Mouse (Mus musculus): ENCODE measurements at regions not wholly inside any gene's neighbourhood (a gene's known extent, or its start where the extent isn't known, plus 50 kb on each side); places are given as distances from the start of the nearest gene placed in this dataset.

DNA sequence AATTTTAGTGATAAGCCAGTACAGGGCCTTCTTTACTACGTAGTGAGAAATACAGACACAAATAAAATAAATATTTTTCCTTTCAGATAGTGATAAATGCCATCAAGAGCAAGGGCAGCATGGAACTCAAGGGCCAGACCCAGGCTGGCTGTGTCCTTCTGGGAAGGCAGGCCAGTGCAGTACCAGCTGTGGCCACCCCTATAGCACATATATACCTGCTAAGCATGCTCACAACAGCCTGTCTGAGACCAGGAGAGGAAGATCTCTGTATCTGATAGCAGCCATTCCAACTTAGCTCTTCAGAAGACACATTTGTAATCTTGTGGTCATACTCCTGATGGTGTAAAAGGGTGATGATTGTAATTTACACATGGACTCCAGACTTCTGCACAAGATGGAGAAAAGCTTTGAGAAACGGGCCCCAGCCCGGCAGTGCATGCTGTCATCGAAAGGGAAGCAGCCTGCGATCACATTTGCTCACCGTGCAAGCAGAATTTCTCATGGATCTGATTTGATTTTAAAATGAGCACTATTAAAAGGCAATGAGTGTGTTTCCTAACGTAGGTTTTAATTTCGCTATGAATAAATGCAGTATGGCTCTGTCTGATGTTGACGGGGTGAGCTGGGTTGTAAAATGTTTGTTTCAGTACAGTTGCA, 335.6 kb downstream of the Tmem38b start:
- Histone ChIP-seq H3K4me2 (replicated peaks; ENCODE audit: low read depth, low read length) (no peak overlapping the region), H3K4me3 (ENCODE audit: low read depth, low read length) (no peak overlapping the region), H3K9me3 (ENCODE audit: control insufficient read depth, low read depth, low read length) (no peaks in the 10 kb centered on the region), H3K4me1 (ENCODE audit: control insufficient read depth, insufficient read depth, low read length) (no peaks in the 10 kb centered on the region), H3K36me3 (ENCODE audit: control insufficient read depth, insufficient read depth, low read length) (no peaks in the 10 kb centered on the region), H3K27me3 (ENCODE audit: control insufficient read depth, insufficient read depth, low read length) (no peaks in the 10 kb centered on the region), H3K9ac (replicated peaks; ENCODE audit: low read depth, low read length) (no peak overlapping the region), H3K27ac (ENCODE audit: low read length) (no peak overlapping the region)
- 92% methylated on average over 9 of the region's 9 CpGs for WGBS
- ATAC-seq (ENCODE audit: insufficient number of reproducible peaks, insufficient read depth, low FRiP score, low read depth): no peak

DNA sequence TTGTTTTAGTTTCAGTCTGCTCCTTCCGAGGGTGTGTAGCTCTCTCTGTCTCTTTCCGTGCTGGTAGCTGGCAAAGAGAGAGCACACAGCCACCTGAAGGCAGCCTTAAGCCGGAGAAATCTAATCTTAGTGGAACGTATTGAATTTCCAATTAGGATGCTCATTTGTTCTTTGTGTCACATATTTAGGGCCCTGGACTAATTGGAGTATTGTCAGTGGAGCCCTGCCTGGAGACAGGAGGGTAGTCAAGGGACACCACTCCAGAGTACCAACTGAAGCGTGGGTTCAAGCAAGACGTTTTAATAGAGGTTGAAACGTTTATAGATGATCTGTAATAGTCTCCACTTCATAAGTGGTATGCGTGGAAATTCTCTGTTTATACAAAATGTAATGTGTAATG, 336.5 kb downstream of the Tmem38b start:
- H3K4me3 ChIP-seq (ENCODE audit: low read depth, low read length): no peak overlapping the region
- H3K4me2 ChIP-seq (replicated peaks; ENCODE audit: low read depth, low read length): no peak overlapping the region
- H3K27me3 ChIP-seq (ENCODE audit: control insufficient read depth, insufficient read depth, low read length): no peaks in the 10 kb centered on the region
- no peaks in the 10 kb centered on the region for H3K4me1 ChIP-seq (ENCODE audit: control insufficient read depth, insufficient read depth, low read length)
- WGBS: 65% methylated on average over 8 of the region's 8 CpGs
- no peaks in the 10 kb centered on the region for H3K36me3 ChIP-seq (ENCODE audit: control insufficient read depth, insufficient read depth, low read length)
- H3K9ac ChIP-seq (replicated peaks; ENCODE audit: low read depth, low read length): no peak overlapping the region
- H3K9me3 ChIP-seq (ENCODE audit: control insufficient read depth, low read depth, low read length): no peaks in the 10 kb centered on the region
- no peak overlapping the region for H3K27ac ChIP-seq (ENCODE audit: low read length)
- no peak for ATAC-seq (ENCODE audit: insufficient number of reproducible peaks, insufficient read depth, low FRiP score, low read depth)

DNA sequence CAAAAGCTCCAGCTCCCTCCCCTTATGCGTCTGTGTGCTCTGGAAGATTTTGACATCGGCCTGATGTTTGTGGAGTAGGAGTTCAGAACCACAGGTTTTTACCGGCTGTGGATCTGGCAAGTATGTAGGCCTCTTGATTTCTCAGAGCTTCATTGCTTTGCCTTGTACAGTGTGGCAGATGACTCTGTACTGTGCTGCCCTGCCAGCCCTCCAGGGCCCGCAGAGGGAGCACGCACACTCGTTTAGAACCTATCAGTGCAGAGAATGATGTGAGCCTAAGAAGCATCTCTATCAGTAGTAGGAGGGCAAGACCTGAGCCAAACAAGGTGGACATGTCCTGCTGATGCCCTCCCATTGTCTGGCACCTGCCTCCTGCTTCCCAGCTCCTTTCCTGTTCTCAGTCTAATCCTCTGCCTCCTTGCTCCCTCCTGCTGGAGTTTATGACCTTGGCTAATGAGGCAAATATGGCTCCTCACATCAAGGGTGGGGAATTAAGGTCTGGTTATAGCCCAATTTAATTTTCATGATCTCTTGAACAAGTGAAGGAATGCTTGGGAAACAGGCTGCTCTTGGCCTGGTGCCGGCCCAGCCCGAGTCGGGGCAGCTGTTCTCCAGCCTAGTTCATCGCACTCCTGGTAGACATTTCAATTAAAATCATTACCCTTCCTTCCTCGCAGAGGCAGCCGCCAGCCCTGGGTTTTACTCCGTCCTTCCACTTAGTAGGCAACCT, 344.5 kb downstream of the Tmem38b start:
- Histone ChIP-seq H3K9me3 (ENCODE audit: control insufficient read depth, low read depth, low read length) (no peaks in the 10 kb centered on the region), H3K27ac (ENCODE audit: low read length) (no peak overlapping the region), H3K27me3 (ENCODE audit: control insufficient read depth, insufficient read depth, low read length) (no peaks in the 10 kb centered on the region), H3K9ac (replicated peaks; ENCODE audit: low read depth, low read length) (no peak overlapping the region), H3K4me1 (ENCODE audit: control insufficient read depth, insufficient read depth, low read length) (no peaks in the 10 kb centered on the region), H3K4me2 (replicated peaks; ENCODE audit: low read depth, low read length) (no peak overlapping the region), H3K4me3 (ENCODE audit: low read depth, low read length) (no peak overlapping the region), H3K36me3 (ENCODE audit: control insufficient read depth, insufficient read depth, low read length) (no peaks in the 10 kb centered on the region)
- ATAC-seq (ENCODE audit: insufficient number of reproducible peaks, insufficient read depth, low FRiP score, low read depth): no peak
- 84% methylated on average over 13 of the region's 13 CpGs for WGBS

DNA sequence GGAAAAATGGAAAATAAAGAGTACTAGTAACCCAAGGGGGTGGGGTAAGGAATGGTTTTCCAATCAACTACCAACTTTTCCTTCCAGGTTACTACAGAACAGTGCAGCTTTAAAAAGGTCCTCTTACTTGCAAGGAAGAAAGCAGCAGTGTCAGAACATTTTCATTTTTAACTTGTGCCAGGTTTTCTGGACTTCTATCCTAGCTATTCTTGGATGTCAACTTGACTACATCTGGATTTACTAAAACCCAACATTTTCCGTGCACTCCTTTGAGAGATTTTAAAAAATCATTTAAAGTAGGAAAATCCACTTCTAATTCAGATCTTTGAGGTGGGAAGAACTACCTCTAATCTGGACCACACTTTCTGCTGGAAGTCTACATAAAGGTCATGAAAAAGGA, 358.4 kb downstream of the Tmem38b start:
- H3K4me3 ChIP-seq (ENCODE audit: low read depth, low read length): no peak overlapping the region
- no peaks in the 10 kb centered on the region for H3K4me1 ChIP-seq (ENCODE audit: control insufficient read depth, insufficient read depth, low read length)
- ATAC-seq (ENCODE audit: insufficient number of reproducible peaks, insufficient read depth, low FRiP score, low read depth): no peak
- no peak overlapping the region for H3K9ac ChIP-seq (replicated peaks; ENCODE audit: low read depth, low read length)
- H3K27me3 ChIP-seq (ENCODE audit: control insufficient read depth, insufficient read depth, low read length): no peaks in the 10 kb centered on the region
- no peaks in the 10 kb centered on the region for H3K36me3 ChIP-seq (ENCODE audit: control insufficient read depth, insufficient read depth, low read length)
- no peak overlapping the region for H3K4me2 ChIP-seq (replicated peaks; ENCODE audit: low read depth, low read length)
- H3K9me3 ChIP-seq (ENCODE audit: control insufficient read depth, low read depth, low read length): no peaks in the 10 kb centered on the region
- 76% methylated on average over 1 of the region's 1 CpGs for WGBS
- H3K27ac ChIP-seq (ENCODE audit: low read length): no peak overlapping the region

DNA sequence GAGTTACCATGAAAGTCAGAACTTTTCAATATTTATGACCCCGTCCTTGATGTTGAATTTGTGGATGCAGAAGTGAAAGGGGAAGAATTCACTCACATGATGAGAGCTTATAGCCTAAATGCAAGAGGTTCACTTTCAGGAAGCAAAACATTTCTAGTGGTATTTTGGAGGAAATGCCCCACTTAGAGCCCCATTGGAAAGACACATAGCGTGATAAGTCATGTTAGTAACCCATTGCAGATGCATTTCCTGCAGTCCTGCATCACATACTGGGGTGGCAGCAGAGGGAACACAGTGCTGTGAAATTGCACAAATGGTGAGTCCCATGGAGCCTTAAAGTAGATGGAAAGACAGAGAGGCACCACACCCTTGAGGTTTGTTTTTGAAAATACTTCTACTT, 369.9 kb downstream of the Tmem38b start:
- 91% methylated on average over 2 of the region's 2 CpGs for WGBS
- H3K27ac ChIP-seq (ENCODE audit: low read length): no peak overlapping the region
- no peaks in the 10 kb centered on the region for H3K9me3 ChIP-seq (ENCODE audit: control insufficient read depth, low read depth, low read length)
- ATAC-seq (ENCODE audit: insufficient number of reproducible peaks, insufficient read depth, low FRiP score, low read depth): no peak
- H3K4me2 ChIP-seq (replicated peaks; ENCODE audit: low read depth, low read length): no peak overlapping the region
- H3K4me1 ChIP-seq (ENCODE audit: control insufficient read depth, insufficient read depth, low read length): no peaks in the 10 kb centered on the region
- H3K36me3 ChIP-seq (ENCODE audit: control insufficient read depth, insufficient read depth, low read length): no peaks in the 10 kb centered on the region
- H3K27me3 ChIP-seq (ENCODE audit: control insufficient read depth, insufficient read depth, low read length): no peaks in the 10 kb centered on the region
- H3K4me3 ChIP-seq (ENCODE audit: low read depth, low read length): no peak overlapping the region
- no peak overlapping the region for H3K9ac ChIP-seq (replicated peaks; ENCODE audit: low read depth, low read length)

DNA sequence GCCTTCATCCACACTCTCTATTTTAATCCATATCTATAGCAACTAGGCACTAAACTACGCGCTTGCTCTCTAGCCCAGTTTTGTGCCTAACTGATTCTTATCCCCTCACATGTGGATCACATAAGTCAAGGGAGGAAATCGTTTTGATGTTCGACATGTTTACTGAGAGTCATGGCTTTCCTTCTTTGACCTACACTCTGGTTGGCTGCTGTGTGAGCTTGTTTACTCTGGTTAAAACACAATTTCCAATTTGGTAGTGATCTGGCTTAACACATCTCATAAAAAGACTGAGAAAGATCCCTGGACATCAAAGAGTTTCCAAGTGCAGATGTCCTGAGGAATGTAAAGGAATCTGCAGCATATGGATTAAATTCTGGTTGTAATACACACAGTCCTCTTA, 376.6 kb downstream of the Tmem38b start:
- WGBS: 37% methylated on average over 4 of the region's 4 CpGs
- ATAC-seq (ENCODE audit: insufficient number of reproducible peaks, insufficient read depth, low FRiP score, low read depth): no peak

DNA sequence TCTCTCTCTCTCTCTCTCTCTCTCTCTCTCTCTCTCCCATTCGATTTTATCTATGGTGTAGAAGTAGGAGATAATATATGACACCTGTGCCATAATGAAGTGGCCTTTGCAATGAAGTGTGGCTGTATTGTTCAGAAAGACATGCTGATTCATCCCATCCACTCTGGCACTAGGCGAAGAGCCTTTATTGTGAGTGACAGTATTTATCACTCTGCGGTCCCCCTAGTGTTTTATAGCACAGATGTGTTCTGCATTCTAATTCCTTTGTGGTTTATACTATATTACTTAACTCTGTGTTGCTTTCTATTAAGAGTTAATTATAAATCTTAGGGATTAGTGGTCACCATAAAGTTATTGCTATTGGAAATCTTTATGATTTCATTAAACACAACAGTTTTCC, 398.7 kb downstream of the Tmem38b start:
- Histone ChIP-seq H3K9ac (replicated peaks; ENCODE audit: low read depth, low read length) (no peak overlapping the region), H3K27me3 (ENCODE audit: control insufficient read depth, insufficient read depth, low read length) (no peaks in the 10 kb centered on the region), H3K4me3 (ENCODE audit: low read depth, low read length) (no peak overlapping the region), H3K36me3 (ENCODE audit: control insufficient read depth, insufficient read depth, low read length) (no peaks in the 10 kb centered on the region), H3K4me1 (ENCODE audit: control insufficient read depth, insufficient read depth, low read length) (no peaks in the 10 kb centered on the region), H3K9me3 (ENCODE audit: control insufficient read depth, low read depth, low read length) (no peaks in the 10 kb centered on the region), H3K4me2 (replicated peaks; ENCODE audit: low read depth, low read length) (no peak overlapping the region), H3K27ac (ENCODE audit: low read length) (no peak overlapping the region)
- 82% methylated on average over 3 of the region's 3 CpGs for WGBS
- ATAC-seq (ENCODE audit: insufficient number of reproducible peaks, insufficient read depth, low FRiP score, low read depth): no peak

More for the DNA sequence above, 376.6 kb downstream of the Tmem38b start:
- Histone ChIP-seq H3K4me1 (ENCODE audit: control insufficient read depth, insufficient read depth, low read length) (no peaks in the 10 kb centered on the region), H3K9me3 (ENCODE audit: control insufficient read depth, low read depth, low read length) (no peaks in the 10 kb centered on the region), H3K4me3 (ENCODE audit: low read depth, low read length) (no peak overlapping the region), H3K27ac (ENCODE audit: low read length) (no peak overlapping the region), H3K36me3 (ENCODE audit: control insufficient read depth, insufficient read depth, low read length) (no peaks in the 10 kb centered on the region), H3K27me3 (ENCODE audit: control insufficient read depth, insufficient read depth, low read length) (no peaks in the 10 kb centered on the region), H3K9ac (replicated peaks; ENCODE audit: low read depth, low read length) (no peak overlapping the region), H3K4me2 (replicated peaks; ENCODE audit: low read depth, low read length) (no peak overlapping the region)
